Mouse (Mus musculus) neural tube, embryonic 10.5 days (tissue): ENCODE results near the gene Lzic.

Experiments
- DNase-seq: peaks from one replicate; pipeline ENCODE4 v3.0.0-alpha.2; 2017; ENCODE audit warnings: low spot score; ENCODE audit errors: extremely low spot score

Lzic gene

DNA sequence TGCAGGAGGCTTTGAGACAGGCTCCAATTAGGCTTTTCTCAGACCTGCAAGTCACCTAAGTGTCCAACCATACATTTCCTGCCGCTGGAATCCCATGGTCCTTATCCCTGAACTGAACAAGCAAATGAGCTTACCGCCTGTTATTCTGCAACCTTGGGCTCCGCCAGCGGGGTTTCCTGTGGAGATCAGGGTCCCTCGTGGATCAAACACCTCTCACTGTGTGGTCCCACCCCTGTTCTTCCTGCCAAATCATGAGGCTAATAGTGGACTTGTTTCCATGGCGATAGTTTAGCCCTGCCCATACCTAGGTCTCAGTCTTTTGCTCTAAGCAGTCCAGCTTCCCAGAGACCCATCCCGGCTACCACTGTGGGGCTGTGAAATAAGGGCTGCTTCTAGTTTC lies 41.3 kb downstream of the Lzic start:
- no peak for DNase-seq

- no peak for DNase-seq
These were observed 42.8 kb downstream of the Lzic start for GRCm38 (mm10) chr4:149527621-149528354.

DNA sequence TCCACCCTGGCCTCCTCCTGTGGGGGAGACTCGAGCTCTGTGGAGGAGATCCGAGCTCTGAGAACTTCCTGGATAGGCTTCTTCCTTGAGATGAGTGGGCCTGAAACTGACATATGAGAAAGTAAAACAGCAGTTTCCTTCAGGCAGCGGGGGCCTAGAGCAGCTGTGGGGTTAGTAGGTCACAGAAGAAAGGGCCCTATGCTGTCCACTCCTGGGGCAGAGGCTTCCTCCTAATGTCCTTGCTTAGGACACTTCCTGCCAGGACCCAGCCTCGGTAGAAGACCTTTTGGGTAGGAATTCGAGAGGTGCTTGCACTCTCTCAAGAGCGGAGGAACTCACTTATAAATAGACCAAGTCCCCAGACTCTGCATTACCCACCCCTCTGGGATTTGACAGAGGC lies 44.7 kb downstream of the Lzic start:
- no peak for DNase-seq

DNA sequence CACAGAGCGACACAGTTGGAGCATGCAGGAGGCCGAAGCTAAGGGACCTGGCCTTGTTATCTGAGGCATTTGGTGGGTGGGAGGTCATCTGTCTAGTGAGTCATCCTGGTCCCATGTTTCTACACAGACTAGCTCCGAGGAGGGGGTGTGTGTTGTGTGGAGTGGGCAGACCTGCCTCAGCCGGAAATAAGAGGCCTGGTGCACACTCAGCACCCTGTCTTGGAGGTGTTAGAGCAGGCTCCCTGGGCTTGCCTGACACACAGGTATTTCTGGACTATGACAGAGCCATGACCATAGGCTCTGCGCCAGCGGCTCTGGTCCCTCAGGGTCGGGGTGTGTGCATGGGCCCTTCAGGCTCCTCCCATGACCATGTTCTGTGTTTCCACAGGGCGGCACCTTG lies 54.4 kb downstream of the Lzic start:
- no peak for DNase-seq

GRCm38 (mm10) chr4:149541935-149542334 lies 56.9 kb downstream of the Lzic start:
- DNase-seq = no peak

GRCm38 (mm10) chr4:149542431-149542830 lies 57.4 kb downstream of the Lzic start:
- DNase-seq = no peak

DNA sequence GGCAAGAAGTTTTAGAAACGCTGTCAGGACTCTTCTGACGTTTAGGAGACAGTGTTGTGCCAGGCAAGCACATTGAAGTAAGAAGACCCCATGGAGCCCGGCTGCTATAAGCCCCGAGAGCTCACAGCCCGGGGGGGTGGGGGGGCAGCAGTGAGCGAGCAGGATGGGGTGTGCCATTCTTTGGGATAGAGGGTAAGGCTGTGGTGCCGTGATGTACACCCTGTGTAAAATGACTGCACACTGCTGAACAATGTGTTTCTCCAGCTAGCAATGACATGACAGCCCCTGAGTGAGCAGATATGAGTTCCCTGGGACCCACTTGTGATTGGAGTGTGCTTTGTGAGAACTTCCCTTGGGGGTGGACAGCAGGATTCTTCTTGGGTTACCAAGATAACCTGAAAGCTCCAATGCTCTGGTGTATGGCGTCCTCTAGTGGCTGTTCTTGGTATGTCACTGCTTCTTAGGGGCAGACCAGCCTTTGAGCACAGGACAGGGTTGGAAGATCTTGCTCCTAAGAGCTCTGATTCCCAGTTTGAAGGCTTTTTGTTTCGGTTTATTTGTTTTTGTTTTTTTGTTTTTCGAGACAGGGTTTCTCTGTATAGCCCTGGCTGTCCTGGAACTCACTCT lies 58.0 kb downstream of the Lzic start:
- DNase-seq = peak; percentile 89

GRCm38 (mm10) chr4:149544892-149545291 lies 59.9 kb downstream of the Lzic start:
- no peak for DNase-seq
